Mouse (Mus musculus) 3134 (cell line): ENCODE results near the gene Tmem109.

Experiments used
- DNase-seq: peaks from one replicate; pipeline ENCODE4 v3.0.0-alpha.2; 2011; ENCODE audit warnings: low spot score; ENCODE audit not compliant: insufficient read length; ENCODE audit errors: extremely low read depth

Gene Tmem109

GRCm38 (mm10) chr19:10895016-10895528 is 13.3 kb upstream of the Tmem109 start, which contains the start of gene Prpf19:
Gene Prpf19, plus strand, starts transcription at chr19:10895231.
- peak; percentile 95 for DNase-seq

GRCm38 (mm10) chr19:10892201-10892600 is 10.4 kb upstream of the Tmem109 start:
- no peak for DNase-seq

DNA sequence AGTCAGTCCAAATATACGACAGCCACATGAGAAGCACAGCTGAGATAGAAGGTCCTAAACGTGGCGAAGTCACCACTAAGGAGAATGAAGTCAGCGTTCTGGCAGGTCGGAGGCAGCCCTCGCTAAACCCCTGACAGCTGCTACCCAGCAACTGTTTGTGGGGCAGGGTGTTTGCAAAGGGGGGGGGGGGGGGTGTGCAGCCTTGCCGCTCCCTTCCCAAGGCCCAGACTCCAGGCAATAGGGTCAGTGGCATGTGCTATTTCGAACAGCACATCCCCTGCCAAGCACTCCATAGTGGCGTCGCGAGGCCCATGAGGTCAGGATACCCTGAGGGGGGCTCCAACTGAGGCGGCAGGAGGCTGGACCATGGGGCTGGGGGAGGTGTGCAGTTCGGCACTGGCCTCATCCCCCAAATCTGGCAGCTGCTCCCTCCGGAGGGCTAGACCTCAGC is 801 bp downstream of the Tmem109 start:
- no peak for DNase-seq

DNA sequence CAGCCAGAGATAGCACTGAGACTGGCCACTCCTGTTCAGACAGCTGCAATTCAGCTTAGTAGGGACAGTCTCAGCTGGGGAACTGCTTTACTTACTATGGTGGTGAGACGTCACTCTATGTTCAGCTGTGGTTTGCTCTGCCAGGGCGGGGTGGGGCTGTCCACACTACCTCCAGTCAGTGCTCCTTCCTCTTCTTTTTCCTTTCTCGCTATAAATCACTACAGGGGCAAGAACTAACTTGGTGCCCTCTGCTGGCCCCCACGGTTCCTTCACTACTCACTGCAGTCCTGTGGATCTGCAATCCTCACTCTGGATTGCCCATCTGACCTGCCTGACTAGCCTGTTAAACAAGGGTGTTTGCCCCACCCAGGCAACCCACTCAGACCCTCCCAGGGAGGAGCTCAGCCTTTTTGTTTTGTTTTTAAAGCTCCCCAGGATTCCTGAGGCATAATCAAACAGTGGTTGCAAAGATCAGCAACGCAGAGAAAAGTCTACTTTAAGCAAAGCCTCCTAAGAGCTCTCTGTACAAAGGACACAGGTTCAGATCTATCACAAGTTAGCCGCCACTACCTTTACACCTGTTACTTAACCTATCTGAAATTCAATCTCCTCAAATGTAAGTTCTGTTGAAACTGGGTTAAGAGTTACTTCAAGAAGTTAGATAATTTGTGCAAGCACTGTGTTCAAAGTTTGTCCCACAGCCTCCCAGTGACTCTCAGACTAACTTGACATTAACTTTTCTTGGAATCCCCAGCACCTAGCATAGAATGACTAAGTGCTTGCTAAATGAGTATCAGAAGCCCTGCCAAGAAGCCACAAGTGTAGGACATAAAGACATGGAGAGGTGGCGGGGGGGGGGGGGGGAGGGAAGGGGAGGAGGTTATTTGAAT is 1.5 kb downstream of the Tmem109 start:
- peak; percentile 47 for DNase-seq

DNA sequence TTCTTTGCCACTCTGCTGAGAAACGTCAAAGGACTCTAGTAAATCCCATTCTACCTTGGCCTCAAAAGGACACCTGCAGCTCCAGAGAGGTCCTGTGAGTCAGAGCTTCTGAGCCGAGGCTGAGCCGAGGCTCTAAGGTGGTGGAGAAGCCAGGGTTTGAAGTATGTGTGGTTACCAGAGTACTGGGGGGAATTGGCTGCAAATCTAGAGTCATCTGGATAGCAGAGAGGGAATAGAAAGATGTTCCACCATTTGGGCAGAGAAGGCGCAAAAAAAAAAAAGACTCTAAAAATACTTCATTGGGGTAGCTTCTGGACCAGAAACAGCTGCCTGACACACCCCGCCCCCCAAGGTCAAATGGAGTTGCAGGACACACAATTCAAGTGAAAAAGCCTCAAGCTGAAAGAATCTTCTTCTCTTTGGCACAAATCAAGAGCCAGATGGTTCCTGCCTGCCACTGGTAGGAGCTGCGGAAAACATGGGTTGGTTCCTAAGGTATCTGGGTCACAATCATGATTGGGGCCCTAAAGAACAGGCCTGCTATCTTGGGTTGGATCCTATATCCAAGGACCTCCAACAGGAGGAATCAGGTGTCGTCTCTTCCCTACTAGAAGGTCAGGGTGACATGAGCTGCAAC is 3.5 kb downstream of the Tmem109 start:
- DNase-seq: no peak

GRCm38 (mm10) chr19:10871328-10871961 is 10.4 kb downstream of the Tmem109 start:
- DNase-seq: no peak

DNA sequence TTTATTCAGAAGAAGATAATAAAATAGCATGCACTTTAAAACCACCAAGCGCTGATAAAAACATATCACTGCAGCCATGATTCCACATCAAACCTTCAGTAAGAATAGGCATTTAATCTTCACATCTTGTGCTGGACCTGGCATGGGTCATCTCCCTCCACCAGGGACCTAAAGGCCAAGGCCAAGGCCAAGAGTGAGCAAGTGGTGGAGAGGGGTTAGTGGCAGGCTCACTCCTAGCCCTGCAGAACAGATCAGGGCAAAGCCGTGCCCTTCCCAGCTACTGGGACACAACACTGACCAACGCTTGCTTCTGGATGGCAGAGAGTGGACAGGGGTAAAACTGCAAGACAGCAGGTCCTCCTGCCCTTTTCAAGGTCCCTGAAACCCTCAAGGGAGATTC is 11.1 kb downstream of the Tmem109 start:
- DNase-seq: no peak

DNA sequence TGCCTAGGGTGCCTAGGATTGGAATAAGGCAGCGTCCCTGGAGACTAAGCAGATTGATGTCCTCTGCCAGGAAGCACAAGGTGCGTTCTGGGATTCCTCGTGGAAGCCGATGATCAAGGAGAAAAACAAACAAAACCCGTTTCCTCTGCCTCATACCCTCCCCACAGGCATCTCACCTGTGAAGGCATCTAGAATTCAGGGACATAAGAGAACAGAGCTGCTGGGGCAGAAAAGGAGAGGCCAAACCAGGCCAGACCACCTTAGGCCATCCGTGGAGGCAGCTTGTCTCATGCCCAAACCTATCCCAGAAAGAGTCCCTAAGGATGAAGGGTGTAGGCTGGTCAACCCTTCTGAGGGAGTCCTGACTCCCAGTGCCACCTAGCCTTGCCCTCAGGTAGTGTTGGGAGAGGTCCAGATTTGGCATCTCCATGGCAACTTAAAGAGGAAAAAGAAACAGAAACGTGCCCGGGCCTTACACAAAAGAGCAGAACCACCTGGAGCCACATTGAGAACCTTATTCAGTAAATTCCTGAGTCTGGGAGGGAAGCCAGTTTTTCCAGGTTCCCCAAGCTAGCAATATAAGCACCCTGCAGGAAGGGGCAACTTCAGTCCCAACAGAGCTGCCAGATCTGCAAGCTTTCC is 11.8 kb downstream of the Tmem109 start, which contains the start of gene Tmem132a:
Gene Tmem132a, minus strand, starts transcription at position 55 of the 642 bp plus-strand sequence.
- DNase-seq: no peak

DNA sequence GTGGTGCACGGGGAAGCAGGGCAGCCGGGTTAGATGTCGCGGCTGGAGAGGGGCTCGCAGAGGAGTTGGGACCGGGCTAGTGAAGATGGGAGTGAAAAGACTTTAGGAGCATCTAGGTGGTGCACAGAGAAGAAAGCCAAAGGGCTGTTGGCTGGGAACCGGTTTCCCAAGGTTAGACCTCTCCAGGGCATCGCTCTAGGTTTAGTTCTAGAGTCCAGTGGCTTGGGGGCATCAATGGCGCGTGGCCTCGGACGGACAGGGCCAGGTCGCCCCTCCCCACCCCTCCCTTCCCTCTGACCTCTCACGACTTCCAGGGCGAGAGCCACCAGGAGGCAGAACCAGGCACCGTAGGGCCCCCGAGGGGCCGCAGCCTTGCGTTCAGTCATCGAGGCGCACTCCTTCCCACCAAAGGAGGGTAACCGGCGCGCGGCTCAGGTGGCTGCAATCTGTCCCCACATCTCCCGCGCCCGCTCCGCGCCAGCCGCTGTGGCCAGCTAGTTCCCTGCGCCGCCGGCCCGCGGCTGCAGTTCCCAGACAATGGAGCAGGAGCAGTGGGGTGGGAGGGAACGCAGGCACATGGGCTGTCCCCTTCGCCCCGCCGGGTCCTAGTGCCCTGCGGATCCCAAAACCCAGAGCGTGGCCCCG is 12.4 kb downstream of the Tmem109 start:
- DNase-seq: peak; percentile 85

DNA sequence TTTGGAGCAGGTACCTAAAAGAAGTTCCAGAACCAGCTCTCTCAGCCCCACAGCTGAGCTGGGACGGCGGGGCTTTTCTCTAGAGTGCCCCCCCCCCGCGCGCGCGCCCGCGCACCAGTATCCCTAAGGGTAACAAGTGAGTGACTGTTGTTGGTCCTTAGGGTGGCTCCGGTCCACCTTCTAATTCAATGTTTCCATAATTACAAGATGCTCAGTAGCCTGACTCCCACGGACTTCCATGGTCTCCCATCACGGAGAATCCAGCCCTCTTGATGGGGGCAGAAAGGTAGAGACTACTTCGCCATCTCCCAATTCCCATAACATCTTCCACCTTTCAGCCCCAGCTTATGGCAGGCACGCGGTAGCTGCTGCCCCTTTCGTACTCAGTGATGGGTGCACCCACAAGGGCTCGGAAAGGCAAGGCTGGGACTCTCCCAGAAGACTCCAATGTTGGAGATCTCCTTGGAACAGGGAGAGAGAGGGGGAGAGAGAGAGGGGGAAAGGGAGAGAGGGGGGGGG is 13.1 kb downstream of the Tmem109 start:
- no peak for DNase-seq

- DNase-seq: no peak
These were observed 13.7 kb downstream of the Tmem109 start for GRCm38 (mm10) chr19:10867946-10868622.

GRCm38 (mm10) chr19:10866351-10866750 is 15.4 kb downstream of the Tmem109 start:
- DNase-seq: no peak

DNA sequence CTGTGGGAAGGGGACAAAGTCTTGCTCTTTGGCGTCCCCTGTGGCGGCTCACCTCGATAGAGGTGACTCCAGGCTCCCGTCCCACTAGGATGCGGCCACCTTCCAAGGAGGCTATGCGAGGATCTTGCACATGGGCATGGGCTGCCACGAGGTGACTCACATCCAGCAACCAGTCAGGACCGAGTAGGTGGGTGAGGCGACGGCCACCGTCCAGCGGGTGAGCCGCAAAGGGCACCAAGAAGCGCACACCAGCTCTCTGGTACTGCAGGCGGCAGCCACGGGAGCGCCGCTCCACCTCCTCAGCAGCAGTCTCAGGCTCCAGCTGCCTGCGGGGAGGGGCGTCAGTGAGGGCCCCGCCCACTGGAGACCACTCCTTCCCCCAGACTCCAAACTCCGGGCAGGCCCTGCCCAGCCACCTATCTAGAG is 21.7 kb downstream of the Tmem109 start:
- no peak for DNase-seq

DNA sequence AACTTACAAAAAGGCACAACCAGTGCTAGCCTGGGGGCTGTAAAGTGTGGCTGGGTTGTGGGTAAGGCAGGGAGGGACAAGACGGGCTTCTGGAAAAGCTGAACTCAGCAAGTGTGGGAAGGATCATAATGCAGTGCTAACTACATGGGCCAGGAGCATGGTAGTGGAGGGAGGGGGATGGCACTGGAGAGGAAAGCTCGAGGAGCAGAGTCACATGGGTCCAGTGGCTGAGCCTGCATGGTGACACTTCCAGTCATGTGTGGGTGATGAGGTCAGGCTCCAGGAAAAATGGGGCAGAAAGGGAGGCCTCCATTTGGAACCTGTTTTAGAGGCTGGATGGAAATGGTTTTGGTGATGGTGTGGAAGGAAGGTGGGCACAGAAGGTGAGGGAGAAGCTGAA is 25.3 kb downstream of the Tmem109 start:
- DNase-seq: no peak

- no peak for DNase-seq
These were observed 26.4 kb downstream of the Tmem109 start for GRCm38 (mm10) chr19:10855422-10855821.

GRCm38 (mm10) chr19:10847311-10848087 is 34.3 kb downstream of the Tmem109 start:
- no peak for DNase-seq

GRCm38 (mm10) chr19:10846150-10846549 is 35.7 kb downstream of the Tmem109 start:
- no peak for DNase-seq

DNA sequence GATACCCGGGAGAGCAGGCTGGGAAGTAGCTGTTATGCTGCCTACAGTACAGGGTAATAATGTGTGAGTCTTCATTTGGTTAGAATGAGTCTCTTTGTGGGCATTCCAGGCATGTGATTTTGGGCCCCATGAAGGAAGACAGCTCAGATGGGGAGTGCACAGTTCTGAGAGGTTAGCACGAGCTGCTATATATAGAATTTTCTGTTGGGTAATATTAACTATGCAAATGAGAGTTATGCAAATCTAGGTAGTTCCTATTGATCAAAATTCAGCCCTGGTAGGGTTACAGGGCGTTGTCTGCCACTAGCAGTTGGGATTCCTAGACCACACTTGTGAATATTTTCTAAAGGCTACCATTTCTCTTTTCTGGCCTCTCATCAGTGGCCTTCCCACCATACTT is 36.3 kb downstream of the Tmem109 start:
- DNase-seq: no peak

- no peak for DNase-seq
These were observed 37.6 kb downstream of the Tmem109 start for GRCm38 (mm10) chr19:10844206-10844605.
